Mouse (Mus musculus): ENCODE data around the gene Shank3.

GRCm38 (mm10) chr15:89544171-89544570 lies 44.7 kb downstream of the Shank3 start:
- TF ChIP-seq CTCF (IDR thresholded peaks at IDR 0.05) (no peak), EP300 (IDR thresholded peaks at IDR 0.05) (no peak)
